Mouse (Mus musculus) lung, postnatal 0 days (tissue): Measurements from ENCODE around the gene Smad5.

Experiments used
- CTCF ChIP-seq: IDR thresholded peaks from 2 replicates; pipeline ENCODE4 v1.5.1; 2016; ENCODE audit warnings: antibody characterized with exemption, mild to moderate bottlenecking
- EP300 ChIP-seq: IDR thresholded peaks from 2 replicates; pipeline ENCODE4 v1.6.1; 2016; ENCODE audit warnings: antibody characterized with exemption, mild to moderate bottlenecking, control low read depth

DNA sequence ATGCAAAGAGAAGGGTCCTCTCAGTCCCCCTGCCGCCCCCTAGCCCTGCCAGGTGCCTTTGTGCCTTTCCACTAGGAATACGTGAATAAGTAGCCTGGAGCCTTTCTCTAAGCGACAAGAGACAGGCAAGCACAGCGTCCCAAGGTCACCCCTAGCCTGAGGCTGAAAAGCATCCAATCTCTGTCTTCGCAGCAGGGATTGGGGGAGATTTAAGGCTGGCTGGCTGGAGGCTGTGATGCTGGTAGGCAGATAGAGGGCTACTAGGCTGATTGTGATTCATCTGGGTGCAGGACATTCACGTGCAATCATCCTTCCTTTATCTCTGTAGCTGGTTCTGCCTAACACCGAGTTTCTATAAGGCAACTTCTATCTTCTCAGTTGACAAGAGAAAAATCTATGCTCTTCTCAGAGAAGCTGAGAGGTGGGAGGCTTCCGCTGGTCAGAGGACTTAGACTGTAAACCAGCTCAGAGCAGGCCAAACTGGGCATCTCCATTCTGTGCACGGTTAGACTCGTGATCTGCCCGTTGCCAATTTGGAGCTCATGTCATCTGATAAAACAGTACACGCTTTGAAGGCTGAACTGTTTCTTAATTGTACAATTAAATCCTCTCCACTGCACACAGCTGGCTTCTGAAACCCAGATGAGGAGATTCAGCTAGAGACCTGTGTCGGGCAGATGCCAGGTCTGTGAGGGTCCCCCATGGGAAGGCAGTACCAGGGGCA, 78.1 kb downstream of the Smad5 start:
- TF ChIP-seq CTCF (no peak), EP300 (no peak)
